Mouse (Mus musculus) midbrain, postnatal 0 days (tissue): ENCODE measurements at regions not wholly inside any gene's neighbourhood (a gene's known extent, or its start where the extent isn't known, plus 50 kb on each side); places are given as distances from the start of the nearest gene placed in this dataset.
"Not testable (repeated sequence)": the region's sequence is repeated elsewhere in the genome, so short reads cannot be mapped to it uniquely, and the experiment has no call there.

Experiments
- ATAC-seq: fragments of 200-750 bp; cut with Nextera tagmentation; 2 replicates; pipeline ENCODE4 v1.8.0; 2017; ENCODE audit warnings: moderate number of reproducible peaks, mild to moderate bottlenecking, moderate TSS enrichment, moderate library complexity; ENCODE audit not compliant: low FRiP score
- DNase-seq: peaks from one replicate; pipeline ENCODE4 v3.0.0-alpha.2; 2015; ENCODE audit warnings: low spot score
- H3K27ac ChIP-seq: fragments of 300-500 bp; sonication (generic); 2 replicates; pipeline ENCODE4 v1.5.1; 2014; ENCODE audit warnings: low read depth, mild to moderate bottlenecking, low read length, mixed read lengths
- H3K27me3 ChIP-seq: fragments of 300-500 bp; sonication (generic); 2 replicates; pipeline ENCODE4 v1.6.1; 2014; ENCODE audit warnings: low read length, control low read depth, mixed read lengths; ENCODE audit not compliant: insufficient read depth
- H3K36me3 ChIP-seq: fragments of 300-500 bp; sonication (generic); 2 replicates; pipeline ENCODE4 v1.6.1; 2014; ENCODE audit warnings: low read length, control low read depth, mixed read lengths; ENCODE audit not compliant: insufficient read depth
- H3K4me1 ChIP-seq: fragments of 300-500 bp; sonication (generic); 2 replicates; pipeline ENCODE4 v1.6.1; 2014; ENCODE audit warnings: mild to moderate bottlenecking, control low read depth, antibody characterized with exemption, low read length, mixed read lengths; ENCODE audit not compliant: insufficient read depth
- H3K4me2 ChIP-seq: fragments of 300-500 bp; sonication (generic); 2 replicates; pipeline ENCODE4 v1.6.1; 2014; ENCODE audit warnings: low read depth, mild to moderate bottlenecking, low read length, mixed read lengths; ENCODE audit not compliant: poor library complexity, severe bottlenecking
- H3K4me3 ChIP-seq: fragments of 300-500 bp; sonication (generic); 2 replicates; pipeline ENCODE4 v1.5.1; 2014; ENCODE audit warnings: low read depth, mild to moderate bottlenecking, low read length, moderate library complexity
- H3K9ac ChIP-seq: fragments of 300-500 bp; sonication (generic); replicated peaks from 2 replicates; pipeline ENCODE4 v1.6.1; 2014; ENCODE audit warnings: mild to moderate bottlenecking, low read length, moderate library complexity, mixed read lengths; ENCODE audit not compliant: poor library complexity, severe bottlenecking
- H3K9me3 ChIP-seq: fragments of 300-500 bp; sonication (generic); 2 replicates; pipeline ENCODE4 v1.6.1; 2016; ENCODE audit warnings: low read length, control low read depth
- CTCF ChIP-seq: IDR thresholded peaks from 2 replicates; pipeline ENCODE4 v1.5.1; 2016; ENCODE audit warnings: antibody characterized with exemption, mild to moderate bottlenecking
- WGBS: fragments of 180-500 bp; shearing (Covaris S2); extraction: QIAGEN DNeasy Blood & Tissue Kit; methylation state at CpG from one replicate; pipeline ENCODE4 v1.1.7; 2014; 5-methylcytosine and 5-hydroxymethylcytosine counted together

DNA sequence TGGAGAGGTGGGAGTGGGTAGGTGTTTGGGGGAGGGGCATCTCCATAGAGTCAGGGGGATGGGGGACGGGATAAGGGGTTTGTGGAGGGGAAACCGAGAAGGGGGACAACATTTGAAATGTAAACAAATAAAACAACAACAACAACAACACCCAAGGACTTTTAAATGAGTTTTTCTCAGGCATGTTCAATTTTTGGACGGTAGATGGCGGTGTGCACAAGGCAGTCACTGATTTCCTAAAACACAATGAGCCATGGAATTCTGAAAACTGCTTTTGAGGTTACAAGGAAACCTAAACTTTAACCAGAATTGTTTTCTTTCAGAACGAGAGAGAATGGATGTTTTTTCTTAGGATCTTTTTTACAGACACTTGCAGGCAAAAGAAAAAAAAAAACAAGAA is 246.9 kb upstream of the Snrpn start:
- H3K36me3 ChIP-seq, H3K27ac ChIP-seq, ATAC-seq, H3K9me3 ChIP-seq, H3K4me3 ChIP-seq, H3K9ac ChIP-seq, H3K4me1 ChIP-seq, H3K27me3 ChIP-seq, H3K4me2 ChIP-seq: not testable (repeated sequence)
- peak; percentile 67 for TF ChIP-seq CTCF
- 4% methylated on average over 5 of the region's 5 CpGs for WGBS
- DNase-seq = peak; percentile 4

DNA sequence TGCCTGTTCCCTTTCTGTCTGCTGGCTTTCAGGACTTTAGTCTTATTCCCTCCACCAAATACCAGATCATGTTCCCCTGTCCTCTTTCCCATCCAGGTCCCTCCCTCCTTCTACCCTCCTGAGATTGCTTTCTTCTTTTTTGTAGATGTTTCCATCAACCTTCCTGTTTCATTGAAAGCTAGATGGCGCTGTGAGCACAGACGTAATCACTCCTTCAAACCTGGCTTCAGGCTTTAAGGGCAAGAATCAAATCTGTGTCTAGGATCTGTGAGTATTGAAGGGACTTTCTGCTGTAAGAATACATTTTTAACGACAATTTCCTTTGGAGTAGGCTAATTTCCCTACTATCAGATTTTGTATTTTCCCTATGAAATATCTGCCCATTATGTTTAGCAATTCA is 234.0 kb upstream of the Snrpn start:
- H3K4me2 ChIP-seq, H3K4me1 ChIP-seq, DNase-seq, H3K9me3 ChIP-seq, H3K4me3 ChIP-seq, H3K27me3 ChIP-seq, ATAC-seq, H3K9ac ChIP-seq, H3K27ac ChIP-seq, H3K36me3 ChIP-seq: not testable (repeated sequence)
- peak; percentile 32 for TF ChIP-seq CTCF
- WGBS = 14% methylated on average over 3 of the region's 3 CpGs

- ATAC-seq, H3K27ac ChIP-seq: not testable (repeated sequence)
- WGBS = 69% methylated on average over 2 of the region's 2 CpGs
These were observed 212.2 kb upstream of the Snrpn start for GRCm38 (mm10) chr7:60352206-60352605.

More at GRCm38 (mm10) chr7:60352206-60352605, 212.2 kb upstream of the Snrpn start:
- not testable (repeated sequence) for DNase-seq, H3K27me3 ChIP-seq, H3K4me2 ChIP-seq, H3K9me3 ChIP-seq, H3K4me1 ChIP-seq, H3K9ac ChIP-seq, H3K36me3 ChIP-seq, H3K4me3 ChIP-seq
